Mouse (Mus musculus) lung, embryonic 16.5 days (tissue): ENCODE data around the gene Mei4. TPM values are rescaled to one million over a fixed set of nuclear protein-coding genes. Genes with fewer than 3 reads are reported as not detected.

Experiments used
- polyA plus RNA-seq: library from polyadenylated mRNA; unstranded; fragments of >200 nt; fragmentation: Nextera tagmentation; extraction: Ambion mirVana; gene quantifications from 2 replicates; pipeline ENCODE4 v1.2.1, GENCODE M21; 2015

Mei4 gene
- polyA plus RNA-seq, 1 experiment from 2014 or later, result 0.70 TPM

Other genes starting within 250 kb of the Mei4 start
- gene Htr1b, start 229.8 kb upstream of the Mei4 start, polyA plus RNA-seq, result 0.33 and 0.40 TPM in 2 replicates